Mouse (Mus musculus): ENCODE measurements around the gene Gm7735.

GRCm38 (mm10) chr16:89140551-89140950, 28.7 kb upstream of the Gm7735 start, which contains the start of gene Gm6358:
- TF ChIP-seq E2F4 (IDR thresholded peaks at IDR 0.05; ENCODE audit: insufficient read depth) = no peak
- TF ChIP-seq TCF12 (IDR thresholded peaks at IDR 0.05; ENCODE audit: insufficient read depth, poor library complexity, severe bottlenecking) = no peak
- TF ChIP-seq POLR2A (IDR thresholded peaks at IDR 0.05; ENCODE audit: insufficient read length, low read depth) = no peak
- no peak for TF ChIP-seq TCF3 (IDR thresholded peaks at IDR 0.05; ENCODE audit: insufficient read length, low read depth)
- TF ChIP-seq CEBPB (IDR thresholded peaks at IDR 0.05; ENCODE audit: insufficient read depth, poor library complexity, severe bottlenecking) = no peak
- TF ChIP-seq USF1 (IDR thresholded peaks at IDR 0.05; ENCODE audit: low read depth) = no peak
- TF ChIP-seq POLR2AphosphoS2 (IDR thresholded peaks at IDR 0.05; ENCODE audit: insufficient read length, low read depth) = no peak
- no peak for TF ChIP-seq MYOD1 (IDR thresholded peaks at IDR 0.05; ENCODE audit: control insufficient read depth in 1 of 3, insufficient read length in 2 of 3, low read depth in 2 of 3)
- TF ChIP-seq MAX (IDR thresholded peaks at IDR 0.05; ENCODE audit: low read depth) = no peak
- no peak for TF ChIP-seq REST (IDR thresholded peaks at IDR 0.05; ENCODE audit: insufficient read depth, insufficient read length)
- no peak for TF ChIP-seq MYOG (IDR thresholded peaks at IDR 0.05; ENCODE audit: control insufficient read depth in 1 of 3, insufficient read depth in 1 of 3, insufficient read length in 2 of 3, low read depth in 2 of 3)

Data from myocyte (in vitro differentiated cells).